Mouse (Mus musculus) limb, embryonic 11.5 days (tissue): ENCODE results near the gene Ap1m2. TPM values are rescaled to one million over a fixed set of nuclear protein-coding genes. Genes with fewer than 3 reads are reported as not detected.

Experiments used
- polyA plus RNA-seq: library from polyadenylated mRNA; unstranded; fragments of >200 nt; fragmentation: Nextera tagmentation; extraction: Ambion mirVana; gene quantifications from 2 replicates; pipeline ENCODE4 v1.2.1, GENCODE M21; 2014

Gene Ap1m2
- polyA plus RNA-seq, 1 experiment from 2014 or later, result 8.2 TPM

Other genes starting within 250 kb of the Ap1m2 start
- gene Zglp1, start 245.2 kb downstream of the Ap1m2 start, polyA plus RNA-seq, result 1.4 and 2.4 TPM in 2 replicates
- 0.27 and 0.52 TPM in 2 replicates for gene Gm49373, start 239.2 kb downstream of the Ap1m2 start, polyA plus RNA-seq
- 57.5 and 60.1 TPM in 2 replicates for gene Fdx1l, start 238.7 kb downstream of the Ap1m2 start, polyA plus RNA-seq
- 4.1 TPM in 2 replicates for gene Gm38431, start 220.3 kb downstream of the Ap1m2 start, polyA plus RNA-seq
- 99.1 and 104 TPM in 2 replicates for gene Raver1, start 220.3 kb downstream of the Ap1m2 start, polyA plus RNA-seq
- 8.1 and 9.7 TPM in 2 replicates for gene Tyk2, start 181.1 kb downstream of the Ap1m2 start, polyA plus RNA-seq
- gene Cdc37, start 162.4 kb downstream of the Ap1m2 start, polyA plus RNA-seq, result 407 and 424 TPM in 2 replicates
- 3.3 and 5.3 TPM in 2 replicates for gene Pde4a, start 146.6 kb downstream of the Ap1m2 start, polyA plus RNA-seq
- gene Keap1, start 73.0 kb downstream of the Ap1m2 start, polyA plus RNA-seq, result 31.1 and 35.2 TPM in 2 replicates
- gene S1pr5, start 63.9 kb downstream of the Ap1m2 start, polyA plus RNA-seq, result 0.38 and 0.39 TPM in 2 replicates
- gene Atg4d, start 47.0 kb downstream of the Ap1m2 start, polyA plus RNA-seq, result 29.5 and 31.9 TPM in 2 replicates
- 14.1 and 16.2 TPM in 2 replicates for gene Kri1, start 24.4 kb downstream of the Ap1m2 start, polyA plus RNA-seq
- 40.6 and 42.7 TPM in 2 replicates for gene Cdkn2d, start 20.9 kb downstream of the Ap1m2 start, polyA plus RNA-seq
- 79.9 and 84.5 TPM in 2 replicates for gene Slc44a2, start 8.4 kb upstream of the Ap1m2 start, polyA plus RNA-seq
- gene Ilf3, start 55.5 kb upstream of the Ap1m2 start, polyA plus RNA-seq, result 268 and 285 TPM in 2 replicates
- 48.3 and 50.3 TPM in 2 replicates for gene Qtrt1, start 99.5 kb upstream of the Ap1m2 start, polyA plus RNA-seq
- 66.4 and 67.0 TPM in 2 replicates for gene Dnm2, start 112.6 kb upstream of the Ap1m2 start, polyA plus RNA-seq
- gene Tmed1, start 197.9 kb upstream of the Ap1m2 start, polyA plus RNA-seq, result 97.0 and 99.6 TPM in 2 replicates
- gene AB124611, start 213.8 kb upstream of the Ap1m2 start, polyA plus RNA-seq, result 2.5 and 3.2 TPM in 2 replicates
- 78.9 and 93.7 TPM in 2 replicates for gene Carm1, start 234.6 kb upstream of the Ap1m2 start, polyA plus RNA-seq